Mouse (Mus musculus): Measurements from ENCODE around the gene Zmynd8.

The Zmynd8 gene

DNA sequence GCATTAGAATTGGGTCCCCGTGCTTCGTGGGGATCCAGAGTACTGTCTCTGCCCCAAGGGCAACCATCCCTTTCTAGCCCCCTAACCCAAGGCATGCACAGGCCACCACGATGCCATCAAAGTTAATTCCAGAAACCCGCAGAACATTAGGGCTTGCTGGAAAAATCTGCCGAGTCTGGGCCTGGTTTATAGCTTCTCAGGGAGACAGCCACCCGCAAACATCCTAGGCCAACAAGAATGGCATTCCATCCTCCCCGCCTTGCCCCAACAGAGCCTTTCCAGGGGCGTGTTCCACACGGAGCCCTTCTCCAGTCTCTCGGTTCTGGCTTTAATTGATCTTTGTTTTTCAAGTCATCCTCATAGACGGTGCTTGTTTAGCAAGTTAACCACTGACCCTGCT is 150.4 kb downstream of the Zmynd8 start:
- no peak for DNase-seq (ENCODE audit: low read depth)

DNA sequence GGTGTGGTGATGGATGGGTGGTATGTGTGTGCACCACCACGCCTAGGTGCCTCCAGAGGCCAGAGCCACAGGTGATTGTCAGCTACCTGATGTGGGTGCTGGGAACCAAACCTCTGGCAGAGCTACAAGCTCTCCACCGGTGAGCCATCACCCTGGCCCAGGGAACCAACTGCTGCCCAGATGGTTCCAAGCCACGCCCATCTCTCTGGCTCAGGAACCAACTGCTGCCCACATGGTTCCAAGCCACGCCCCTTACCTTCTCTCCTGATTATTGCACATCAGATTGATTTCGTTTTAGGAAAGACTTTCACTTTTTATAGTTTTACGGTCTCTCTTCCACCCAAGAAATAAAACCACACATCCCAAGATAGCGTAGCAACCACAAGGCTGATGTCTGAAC is 150.8 kb downstream of the Zmynd8 start:
- DNase-seq (ENCODE audit: low read depth): no peak

DNA sequence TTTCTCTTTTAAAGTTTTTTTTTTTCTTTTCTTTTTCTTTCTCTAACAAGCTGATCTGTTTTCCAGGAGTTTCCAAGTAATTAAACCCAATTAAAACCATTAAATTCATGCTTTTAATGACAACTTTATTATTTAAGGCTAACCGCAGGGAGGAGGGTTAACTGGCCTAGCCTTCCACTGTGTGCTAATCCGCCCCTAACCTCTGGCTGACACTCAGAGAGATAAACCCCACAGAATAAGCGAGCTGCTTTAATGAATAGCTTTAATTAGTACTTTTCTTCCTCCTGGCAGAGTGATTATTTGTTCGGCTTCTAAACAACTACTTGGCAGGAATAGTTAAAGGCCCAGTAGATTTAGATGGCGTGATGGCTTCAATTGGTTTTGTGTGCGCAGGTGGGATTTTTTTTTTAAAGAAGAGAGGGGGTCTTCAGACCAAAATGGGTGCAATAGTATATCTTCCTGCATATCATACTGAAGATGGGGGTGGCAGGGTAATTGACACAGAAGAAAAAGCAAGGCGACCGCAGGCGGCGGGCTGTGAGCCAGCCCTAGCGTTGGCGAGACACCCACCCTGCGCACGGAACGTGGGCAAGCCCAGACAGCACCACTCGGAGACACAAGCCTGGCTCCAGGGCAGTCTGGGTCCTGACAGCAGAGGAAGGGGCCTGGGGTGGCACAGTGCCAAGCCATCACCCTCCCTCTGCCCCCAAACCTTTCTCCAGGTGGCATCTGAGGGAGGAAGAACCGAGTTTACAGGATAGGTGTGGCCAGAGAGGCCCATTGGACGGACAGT is 153.3 kb downstream of the Zmynd8 start:
- DNase-seq (ENCODE audit: low read depth): no peak

DNA sequence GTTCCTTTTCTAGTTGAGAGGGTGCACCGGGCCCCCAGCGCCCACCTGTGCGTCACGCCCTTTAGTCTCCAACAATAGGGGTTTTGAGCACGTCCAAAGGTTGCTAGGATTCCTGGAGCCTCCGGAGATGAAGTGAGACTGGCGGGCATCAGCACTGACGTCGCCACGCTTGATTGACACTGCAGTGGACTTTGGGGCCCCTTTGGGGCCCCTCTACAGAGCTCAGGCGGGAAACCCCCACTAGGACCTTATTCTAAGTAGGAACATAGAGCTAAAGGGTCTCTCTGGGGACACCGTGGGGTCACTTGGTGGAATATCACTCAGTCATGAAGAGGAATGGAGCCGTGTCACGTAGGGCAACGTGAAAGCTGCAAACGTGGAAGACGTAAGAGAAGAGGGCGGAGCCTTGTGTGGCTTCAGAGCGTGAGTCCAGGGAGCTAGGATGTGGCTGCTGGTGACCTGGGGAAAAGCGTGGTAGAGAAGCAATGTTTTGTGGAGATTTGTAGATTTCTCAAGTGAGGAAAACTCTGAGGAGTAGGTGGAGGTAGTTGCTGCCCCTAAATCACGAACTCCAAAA is 156.5 kb downstream of the Zmynd8 start:
- DNase-seq (ENCODE audit: low read depth): no peak

DNA sequence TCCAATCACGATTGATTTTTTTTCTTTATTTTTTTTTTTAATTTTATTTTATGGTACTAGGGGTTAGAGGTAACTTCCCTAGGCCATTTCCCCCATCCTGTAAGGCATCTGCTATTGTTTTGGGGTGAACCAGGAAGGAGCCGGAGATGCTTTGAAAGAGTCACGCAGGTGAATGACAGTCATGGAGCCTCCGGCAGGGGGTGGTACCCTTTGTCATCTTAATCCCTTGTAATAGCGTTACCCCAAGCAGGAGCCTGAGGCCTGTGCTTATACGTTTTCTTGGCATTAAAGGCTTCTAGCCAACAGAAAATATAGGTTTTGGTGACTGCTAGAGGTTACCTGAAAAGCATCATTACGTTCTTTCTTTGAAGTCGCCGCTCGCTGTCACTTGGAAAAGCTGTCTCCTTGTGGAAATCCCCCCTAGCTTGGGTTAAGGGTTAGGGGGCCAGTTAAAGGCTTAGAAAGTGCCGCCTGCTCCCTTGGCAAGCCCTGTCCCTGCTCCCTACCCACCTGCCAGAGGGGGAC is 157.2 kb downstream of the Zmynd8 start:
- no peak for DNase-seq (ENCODE audit: low read depth)

DNA sequence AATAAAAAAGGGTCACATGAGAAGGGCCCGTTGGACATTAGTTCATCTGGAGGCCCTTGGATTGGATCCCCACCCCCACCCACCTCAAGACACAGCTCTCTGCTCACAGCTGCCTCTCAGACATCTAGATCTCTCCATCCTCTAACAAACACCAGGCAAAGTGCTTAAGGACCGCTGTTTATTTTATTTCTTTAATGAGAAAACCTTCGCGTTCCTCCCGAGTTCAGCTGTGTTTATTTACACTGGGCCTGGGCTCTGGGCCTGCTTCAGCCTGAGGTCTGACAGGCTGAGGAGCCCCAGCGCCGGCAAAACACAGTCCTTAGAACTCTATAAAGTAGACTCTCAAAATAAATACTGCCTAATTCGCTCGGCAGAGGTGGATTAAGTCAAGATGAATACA is 157.8 kb downstream of the Zmynd8 start:
- no peak for DNase-seq (ENCODE audit: low read depth)

DNA sequence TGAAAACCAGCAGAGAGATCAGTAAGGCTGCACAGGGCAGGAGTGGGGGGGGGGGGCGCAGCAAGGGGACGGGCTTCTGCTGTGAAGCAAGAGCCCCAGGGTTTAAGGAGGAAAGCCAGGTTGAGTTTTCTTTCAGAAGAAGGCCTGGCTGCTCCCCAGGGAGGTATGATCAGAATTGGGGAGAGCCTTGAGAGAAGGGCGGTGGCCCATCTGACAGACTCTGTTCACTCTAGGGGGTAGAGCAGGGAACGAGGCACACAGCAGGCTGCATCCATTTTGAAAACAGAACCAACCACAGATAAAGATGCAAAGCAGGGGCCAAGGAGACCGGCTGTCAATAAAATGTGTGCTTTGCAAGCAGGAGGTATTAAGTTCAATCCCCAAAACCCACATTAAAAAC is 158.4 kb downstream of the Zmynd8 start:
- no peak for DNase-seq (ENCODE audit: low read depth)

DNA sequence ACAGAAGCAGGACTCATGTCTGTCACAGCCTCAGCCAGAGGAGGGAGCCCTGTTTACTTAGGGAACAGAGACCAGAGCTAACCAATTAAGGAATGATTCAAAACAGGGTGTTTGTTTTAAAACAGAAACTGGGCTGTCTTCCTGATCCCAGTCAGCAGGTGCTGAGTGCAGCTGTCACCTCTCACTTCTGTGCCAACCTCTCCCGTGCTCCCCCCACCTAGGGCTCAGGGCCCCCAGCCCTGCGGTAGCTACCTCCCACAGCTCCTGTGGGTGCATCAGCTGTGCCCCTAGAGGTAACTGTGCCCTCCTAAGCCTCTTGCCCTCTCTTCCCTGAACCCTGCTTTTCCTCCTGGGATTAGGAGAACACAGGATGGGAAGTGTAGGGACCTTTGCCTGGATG is 162.5 kb downstream of the Zmynd8 start:
- DNase-seq (ENCODE audit: low read depth): no peak

Data from 416B (cell line).